Mouse (Mus musculus): ENCODE data around the gene Hspa5.
"Not testable (repeated sequence)": the region's sequence is repeated elsewhere in the genome, so short reads cannot be mapped to it uniquely, and the experiment has no call there.

Gene Hspa5

GRCm38 (mm10) chr2:34770049-34770448 lies 1.7 kb upstream of the Hspa5 start:
- DNase-seq (ENCODE audit: extremely low read depth, insufficient read length, low spot score), result peak; percentile 54

GRCm38 (mm10) chr2:34770951-34771350 lies 819 bp upstream of the Hspa5 start:
- DNase-seq (ENCODE audit: extremely low read depth, insufficient read length, low spot score), result no peak

- DNase-seq (ENCODE audit: extremely low read depth, insufficient read length, low spot score), result no peak
Measured at GRCm38 (mm10) chr2:34772252-34773235, 774 bp downstream of the Hspa5 start.

- DNase-seq (ENCODE audit: extremely low read depth, insufficient read length, low spot score), result no peak
Measured at GRCm38 (mm10) chr2:34773673-34774072, 1.9 kb downstream of the Hspa5 start.

GRCm38 (mm10) chr2:34774493-34774892 lies 2.7 kb downstream of the Hspa5 start:
- no peak for DNase-seq (ENCODE audit: extremely low read depth, insufficient read length, low spot score)

GRCm38 (mm10) chr2:34777237-34777868 lies 5.6 kb downstream of the Hspa5 start:
- no peak for DNase-seq (ENCODE audit: extremely low read depth, insufficient read length, low spot score)

GRCm38 (mm10) chr2:34783064-34784020 lies 11.6 kb downstream of the Hspa5 start:
- no peak for DNase-seq (ENCODE audit: extremely low read depth, insufficient read length, low spot score)

- no peak for DNase-seq (ENCODE audit: extremely low read depth, insufficient read length, low spot score)
Measured at GRCm38 (mm10) chr2:34784085-34784484, 12.3 kb downstream of the Hspa5 start.

GRCm38 (mm10) chr2:34790282-34790681 lies 18.5 kb downstream of the Hspa5 start:
- DNase-seq (ENCODE audit: extremely low read depth, insufficient read length, low spot score), result no peak

- not testable (repeated sequence) for DNase-seq (ENCODE audit: extremely low read depth, insufficient read length, low spot score)
Measured at GRCm38 (mm10) chr2:34792543-34792942, 20.8 kb downstream of the Hspa5 start.

- DNase-seq (ENCODE audit: extremely low read depth, insufficient read length, low spot score), result no peak
Measured at GRCm38 (mm10) chr2:34794511-34794910, 22.7 kb downstream of the Hspa5 start.

GRCm38 (mm10) chr2:34795426-34795825 lies 23.7 kb downstream of the Hspa5 start:
- DNase-seq (ENCODE audit: extremely low read depth, insufficient read length, low spot score), result no peak

- peak; percentile 88 for DNase-seq (ENCODE audit: extremely low read depth, insufficient read length, low spot score)
Measured at GRCm38 (mm10) chr2:34799357-34800256, 27.8 kb downstream of the Hspa5 start, which contains the start of gene Rabepk. Gene Rabepk, minus strand, starts transcription at chr2:34799912.

GRCm38 (mm10) chr2:34800371-34800770 lies 28.6 kb downstream of the Hspa5 start:
- no peak for DNase-seq (ENCODE audit: extremely low read depth, insufficient read length, low spot score)

- DNase-seq (ENCODE audit: extremely low read depth, insufficient read length, low spot score), result peak; percentile 97
Measured at GRCm38 (mm10) chr2:34801516-34802482, 30.0 kb downstream of the Hspa5 start.

- DNase-seq (ENCODE audit: extremely low read depth, insufficient read length, low spot score), result not testable (repeated sequence)
Measured at GRCm38 (mm10) chr2:34802565-34803245, 30.9 kb downstream of the Hspa5 start.

GRCm38 (mm10) chr2:34803746-34804145 lies 32.0 kb downstream of the Hspa5 start:
- DNase-seq (ENCODE audit: extremely low read depth, insufficient read length, low spot score), result no peak

GRCm38 (mm10) chr2:34804172-34804571 lies 32.4 kb downstream of the Hspa5 start:
- DNase-seq (ENCODE audit: extremely low read depth, insufficient read length, low spot score), result no peak
